Mouse (Mus musculus) stomach, embryonic 14.5 days (tissue): ENCODE data around the gene Zfp791. TPM values are rescaled to one million over a fixed set of nuclear protein-coding genes. Genes with fewer than 3 reads are reported as not detected.
A peak's percentile ranks its signal among the peaks of the same experiment; 100 is the strongest.

ENCODE experiments used
- ATAC-seq: fragments of 200-750 bp; cut with Nextera tagmentation; 2 replicates; pipeline ENCODE4 v1.8.0; 2017; ENCODE audit warnings: low read depth, moderate TSS enrichment; ENCODE audit not compliant: insufficient number of reproducible peaks, insufficient read depth, low FRiP score
- H3K27ac ChIP-seq: fragments of 300-500 bp; sonication (generic); 2 replicates; pipeline ENCODE4 v1.5.1; 2014; ENCODE audit warnings: mild to moderate bottlenecking, low read length, moderate library complexity, mixed read lengths
- H3K27me3 ChIP-seq: fragments of 300-500 bp; sonication (generic); 2 replicates; pipeline ENCODE4 v1.6.1; 2014; ENCODE audit warnings: low read length, control low read depth, mixed read lengths; ENCODE audit not compliant: control insufficient read depth, insufficient read depth
- H3K36me3 ChIP-seq: fragments of 300-500 bp; sonication (generic); 2 replicates; pipeline ENCODE4 v1.6.1; 2014; ENCODE audit warnings: mild to moderate bottlenecking, control low read depth, low read length, moderate library complexity, mixed read lengths; ENCODE audit not compliant: control insufficient read depth, insufficient read depth
- H3K4me1 ChIP-seq: fragments of 300-500 bp; sonication (generic); 2 replicates; pipeline ENCODE4 v1.6.1; 2014; ENCODE audit warnings: low read length, control low read depth, mixed read lengths; ENCODE audit not compliant: control insufficient read depth, insufficient read depth
- H3K4me2 ChIP-seq: fragments of 300-500 bp; sonication (generic); replicated peaks from 2 replicates; pipeline ENCODE4 v1.6.1; 2014; ENCODE audit warnings: low read depth, low read length, control low read depth
- H3K4me3 ChIP-seq: fragments of 300-500 bp; sonication (generic); 2 replicates; pipeline ENCODE4 v1.5.1; 2014; ENCODE audit warnings: low read depth, low read length, control low read depth
- H3K9ac ChIP-seq: fragments of 300-500 bp; sonication (generic); replicated peaks from 2 replicates; pipeline ENCODE4 v1.6.1; 2014; ENCODE audit warnings: low read depth, mild to moderate bottlenecking, control low read depth, low read length, moderate library complexity, mixed read lengths
- H3K9me3 ChIP-seq: fragments of 300-500 bp; sonication (generic); 2 replicates; pipeline ENCODE4 v1.6.1; 2016; ENCODE audit warnings: low read depth, low read length, control low read depth; ENCODE audit not compliant: control insufficient read depth
- WGBS: fragments of 180-500 bp; shearing (Covaris S2); extraction: QIAGEN DNeasy Blood & Tissue Kit; methylation state at CpG from one replicate; pipeline ENCODE4 v1.1.7; 2014; 5-methylcytosine and 5-hydroxymethylcytosine counted together
- polyA plus RNA-seq: library from polyadenylated mRNA; unstranded; fragments of >200 nt; fragmentation: Nextera tagmentation; extraction: Ambion mirVana; gene quantifications from 2 replicates; pipeline ENCODE4 v1.2.1, GENCODE M21; 2014

The Zfp791 gene
- polyA plus RNA-seq, 1 experiment from 2014 or later = 1.7 TPM

- H3K36me3 ChIP-seq = peaks cover 20% of the 10 kb centered on the region
- no peaks in the 10 kb centered on the region for H3K27me3 ChIP-seq
- H3K4me1 ChIP-seq = peaks cover 15% of the 10 kb centered on the region
- peak within 1 kb of the TSS; percentile 72; the same call in 1 of the 2 replicates for H3K27ac ChIP-seq
- H3K9me3 ChIP-seq = no peaks in the 10 kb centered on the region
- WGBS = 2% methylated on average over 9 of the region's 9 CpGs
- H3K4me3 ChIP-seq = peak within 1 kb of the TSS; percentile 82
- peak; percentile 57 for ATAC-seq
- H3K9ac ChIP-seq = peak within 1 kb of the TSS; percentile 81
- peak within 1 kb of the TSS; percentile 96 for H3K4me2 ChIP-seq
These were observed 41.7 kb downstream of the Zfp791 start, which contains the start of gene Wdr83 for GRCm38 (mm10) chr8:85081216-85081555. Gene Wdr83, minus strand, starts transcription at chr8:85081306.

- H3K36me3 ChIP-seq = peaks cover 24% of the 10 kb centered on the region
- 0 out of 2 replicates have a peak, but pooled peaks have one; percentile 2 for ATAC-seq
- no peaks in the 10 kb centered on the region for H3K9me3 ChIP-seq
- under 1% methylated on average over 30 of the region's 30 CpGs for WGBS
- H3K4me1 ChIP-seq = peaks cover 15% of the 10 kb centered on the region
- peak within 1 kb of the TSS; percentile 96 for H3K4me2 ChIP-seq
- H3K9ac ChIP-seq = peak within 1 kb of the TSS; percentile 81
- peak within 1 kb of the TSS; percentile 82 for H3K4me3 ChIP-seq
- H3K27ac ChIP-seq = peak within 1 kb of the TSS; percentile 72; the same call in 1 of the 2 replicates
- H3K27me3 ChIP-seq = no peaks in the 10 kb centered on the region
These were observed 42.2 kb downstream of the Zfp791 start, which contains the start of gene Wdr83os for GRCm38 (mm10) chr8:85080532-85081215. Gene Wdr83os, plus strand, starts transcription at chr8:85080740.

- H3K27me3 ChIP-seq = no peaks in the 10 kb centered on the region
- ATAC-seq = no peak
- H3K4me2 ChIP-seq = peak overlapping the region; percentile 96
- H3K27ac ChIP-seq = no peak overlapping the region
- H3K9me3 ChIP-seq = no peaks in the 10 kb centered on the region
- H3K36me3 ChIP-seq = peaks cover 24% of the 10 kb centered on the region
- under 1% methylated on average over 25 of the region's 25 CpGs for WGBS
- peak overlapping the region; percentile 81 for H3K9ac ChIP-seq
- peaks cover 15% of the 10 kb centered on the region for H3K4me1 ChIP-seq
- H3K4me3 ChIP-seq = peak overlapping the region; percentile 82
These were observed 42.7 kb downstream of the Zfp791 start for GRCm38 (mm10) chr8:85080214-85080531.

GRCm38 (mm10) chr8:85076993-85077392, 45.9 kb downstream of the Zfp791 start:
- 0% methylated on average over 2 of the region's 2 CpGs for WGBS
- ATAC-seq = 0 out of 2 replicates have a peak, but pooled peaks have one; percentile 35
- H3K36me3 ChIP-seq = peaks cover 42% of the 10 kb centered on the region

GRCm38 (mm10) chr8:85076001-85076400, 46.9 kb downstream of the Zfp791 start:
- Histone ChIP-seq H3K9ac (no peak overlapping the region), H3K36me3 (peaks cover 42% of the 10 kb centered on the region), H3K4me1 (peaks cover 9% of the 10 kb centered on the region; the same call in 1 of the 2 replicates), H3K9me3 (no peaks in the 10 kb centered on the region), H3K27me3 (no peaks in the 10 kb centered on the region), H3K4me3 (no peak overlapping the region), H3K4me2 (no peak overlapping the region), H3K27ac (no peak overlapping the region)
- ATAC-seq = no peak
- 79% methylated on average over 9 of the region's 9 CpGs for WGBS

More at GRCm38 (mm10) chr8:85076993-85077392, 45.9 kb downstream of the Zfp791 start:
- no peaks in the 10 kb centered on the region for H3K9me3 ChIP-seq
- H3K4me1 ChIP-seq = peaks cover 13% of the 10 kb centered on the region
- no peak overlapping the region for H3K27ac ChIP-seq
- H3K4me3 ChIP-seq = no peak overlapping the region
- no peaks in the 10 kb centered on the region for H3K27me3 ChIP-seq
- H3K9ac ChIP-seq = no peak overlapping the region
- H3K4me2 ChIP-seq = no peak overlapping the region

GRCm38 (mm10) chr8:85074617-85075016, 48.3 kb downstream of the Zfp791 start:
- Histone ChIP-seq H3K27me3 (no peaks in the 10 kb centered on the region), H3K27ac (no peak overlapping the region), H3K9me3 (no peaks in the 10 kb centered on the region), H3K36me3 (peaks cover 42% of the 10 kb centered on the region), H3K4me3 (no peak overlapping the region), H3K4me1 (peaks cover 6% of the 10 kb centered on the region; the same call in 1 of the 2 replicates), H3K9ac (no peak overlapping the region), H3K4me2 (no peak overlapping the region)
- 88% methylated on average over 10 of the region's 10 CpGs for WGBS
- ATAC-seq = no peak

- no peak for ATAC-seq
- Histone ChIP-seq H3K4me1 (peaks cover 4% of the 10 kb centered on the region; the same call in 1 of the 2 replicates), H3K4me2 (no peak overlapping the region), H3K9ac (no peak overlapping the region), H3K27ac (no peak overlapping the region), H3K27me3 (no peaks in the 10 kb centered on the region), H3K9me3 (no peaks in the 10 kb centered on the region), H3K36me3 (peaks cover 42% of the 10 kb centered on the region), H3K4me3 (no peak overlapping the region)
- 82% methylated on average over 10 of the region's 10 CpGs for WGBS
These were observed 48.7 kb downstream of the Zfp791 start for GRCm38 (mm10) chr8:85074167-85074566.

GRCm38 (mm10) chr8:85073041-85073612, 49.8 kb downstream of the Zfp791 start:
- Histone ChIP-seq H3K4me2 (no peak overlapping the region), H3K9ac (no peak overlapping the region), H3K9me3 (no peaks in the 10 kb centered on the region), H3K36me3 (peaks cover 34% of the 10 kb centered on the region), H3K4me1 (peaks cover 4% of the 10 kb centered on the region; the same call in 1 of the 2 replicates), H3K4me3 (no peak overlapping the region), H3K27me3 (no peaks in the 10 kb centered on the region), H3K27ac (no peak overlapping the region)
- 93% methylated on average over 15 of the region's 15 CpGs for WGBS
- ATAC-seq = no peak
